Mouse (Mus musculus) right cerebral cortex, adult 18-20 months (tissue): ENCODE data around the gene Gpr62.

Experiments
- DNase-seq: peaks from one replicate; pipeline ENCODE4 v3.0.0; 2022; ENCODE audit warnings: mixed read lengths

Gpr62 gene

DNA sequence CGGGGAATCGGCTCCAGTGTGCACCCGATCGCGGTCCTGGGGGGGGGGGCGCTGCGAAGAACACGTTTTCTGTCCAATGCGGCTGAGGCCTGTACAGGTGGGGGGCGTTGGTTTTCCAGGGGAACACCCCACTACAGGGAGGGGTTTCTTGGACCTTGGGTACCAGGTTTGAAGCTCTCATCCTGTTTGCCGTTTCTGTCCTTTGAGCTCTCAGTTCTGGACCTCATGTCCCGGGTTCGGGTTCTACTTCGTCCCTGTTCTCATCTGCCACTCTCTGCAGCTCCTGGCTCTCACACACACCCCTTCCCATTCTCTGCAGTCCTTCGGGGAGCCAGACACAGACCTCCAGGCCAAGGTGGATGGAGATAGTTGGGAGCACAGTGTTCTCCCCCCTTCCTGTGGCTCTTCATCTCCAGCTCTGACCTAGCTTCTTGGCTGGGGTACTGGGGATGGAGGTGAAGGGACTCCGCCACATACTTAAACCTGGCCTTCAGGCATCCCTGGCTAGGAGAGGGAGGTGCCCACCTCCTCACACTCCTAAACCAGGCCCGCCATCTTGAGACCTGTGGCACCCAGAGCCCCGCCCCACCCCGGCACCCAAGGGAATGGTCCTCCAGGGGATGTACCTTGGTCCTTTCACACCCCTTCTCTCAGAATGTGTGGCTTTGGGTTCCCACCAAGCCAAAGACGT is 11.5 kb downstream of the Gpr62 start:
- DNase-seq, result no peak

DNA sequence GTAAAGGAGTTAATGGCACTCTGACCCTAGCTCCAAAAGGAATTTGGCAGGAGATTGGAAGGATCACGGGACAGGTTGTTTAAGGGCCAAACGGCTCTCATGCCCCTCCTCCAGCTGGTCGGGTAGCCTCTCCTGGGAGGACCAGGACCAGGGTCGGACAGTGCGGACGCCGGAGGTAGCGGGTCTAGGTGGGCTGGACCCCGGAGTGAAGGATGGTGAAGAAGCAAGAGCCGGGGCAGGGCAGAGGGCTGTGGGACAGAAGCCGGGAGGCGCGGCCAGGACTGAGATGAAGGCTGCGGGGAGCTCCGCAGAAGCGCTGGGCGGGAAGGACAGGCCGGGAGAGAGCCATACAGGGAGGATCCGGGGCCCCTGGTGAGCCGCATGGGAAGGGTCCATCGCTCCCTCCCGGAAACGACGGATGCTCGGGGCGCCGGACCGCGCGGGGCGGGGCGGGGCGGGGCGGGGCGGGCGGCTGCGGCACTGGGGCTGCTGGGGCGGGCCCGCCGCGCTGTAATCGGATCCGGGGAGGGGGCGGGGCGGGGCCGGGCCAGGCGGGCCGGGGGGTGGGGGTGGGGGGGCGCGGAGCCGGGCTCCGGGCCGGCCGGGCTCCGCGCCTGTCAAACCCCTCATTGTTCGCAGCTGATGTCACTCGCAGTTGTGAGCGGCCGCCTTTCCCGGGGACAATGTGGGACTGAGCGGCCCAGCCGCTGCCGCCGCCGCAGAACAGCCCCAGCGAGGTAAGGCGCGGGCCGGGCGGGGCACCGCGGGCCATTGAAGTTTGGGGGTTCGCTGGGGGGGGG is 12.3 kb downstream of the Gpr62 start, which contains the start of gene Pcbp4:
TSS of gene Pcbp4 (plus strand) at position 21 of the 800 bp plus-strand sequence.
- DNase-seq, result no peak

DNA sequence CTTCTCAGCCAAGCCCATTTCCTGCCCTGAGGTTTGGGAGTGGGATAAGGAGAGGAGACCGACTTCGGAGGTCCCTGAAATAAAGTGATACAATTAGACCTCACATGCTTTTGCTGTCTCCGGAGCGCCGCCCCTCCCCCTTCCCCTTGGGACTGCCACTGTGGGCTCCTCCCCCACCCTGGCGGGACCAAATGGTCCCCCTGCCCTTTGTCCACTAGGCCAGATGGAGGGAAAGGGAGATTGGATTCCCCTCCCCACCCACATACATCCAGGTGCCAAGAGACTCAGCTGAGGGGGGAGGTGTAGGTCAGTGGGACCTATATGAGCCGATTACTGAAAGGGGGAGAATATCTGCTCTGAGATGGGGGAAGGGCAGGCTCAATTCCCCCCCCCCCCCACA is 12.9 kb downstream of the Gpr62 start:
- DNase-seq, result no peak

DNA sequence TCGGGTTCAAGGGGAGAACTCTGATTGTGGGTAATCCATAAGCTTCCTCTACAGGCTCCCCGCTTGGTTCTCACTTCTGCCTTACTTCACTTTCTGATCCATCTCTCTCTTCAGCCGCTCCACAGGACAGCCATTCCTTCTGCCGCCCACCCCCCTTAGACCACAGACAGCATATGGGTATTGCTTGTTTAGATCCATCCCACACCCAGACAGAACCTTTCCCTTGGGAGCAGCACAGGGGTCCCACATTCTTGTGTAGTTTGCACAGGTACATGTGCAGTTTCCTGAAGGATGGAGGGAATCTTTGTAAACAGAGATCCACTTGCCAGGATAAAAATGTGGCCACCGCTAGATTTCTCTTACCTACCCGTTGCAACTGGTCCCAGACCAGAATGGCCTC is 13.4 kb downstream of the Gpr62 start:
- no peak for DNase-seq

DNA sequence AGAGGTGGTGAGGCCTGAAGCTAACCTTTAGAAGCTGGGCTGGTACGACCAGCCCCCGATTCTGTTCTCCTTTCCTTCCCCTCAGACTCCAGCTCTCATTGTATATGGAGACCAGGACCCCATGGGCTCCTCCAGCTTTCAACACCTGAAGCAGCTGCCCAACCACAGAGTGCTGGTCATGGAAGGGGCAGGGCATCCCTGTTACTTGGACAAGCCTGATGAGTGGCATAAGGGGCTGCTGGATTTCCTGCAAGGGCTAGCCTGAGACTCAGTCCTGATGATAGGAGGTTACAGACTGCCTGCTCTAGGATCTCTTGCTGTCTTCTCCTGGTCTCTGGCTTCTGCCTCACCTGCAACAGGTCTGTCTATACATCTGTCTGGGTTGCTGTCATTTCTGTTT is 13.8 kb downstream of the Gpr62 start:
- no peak for DNase-seq

DNA sequence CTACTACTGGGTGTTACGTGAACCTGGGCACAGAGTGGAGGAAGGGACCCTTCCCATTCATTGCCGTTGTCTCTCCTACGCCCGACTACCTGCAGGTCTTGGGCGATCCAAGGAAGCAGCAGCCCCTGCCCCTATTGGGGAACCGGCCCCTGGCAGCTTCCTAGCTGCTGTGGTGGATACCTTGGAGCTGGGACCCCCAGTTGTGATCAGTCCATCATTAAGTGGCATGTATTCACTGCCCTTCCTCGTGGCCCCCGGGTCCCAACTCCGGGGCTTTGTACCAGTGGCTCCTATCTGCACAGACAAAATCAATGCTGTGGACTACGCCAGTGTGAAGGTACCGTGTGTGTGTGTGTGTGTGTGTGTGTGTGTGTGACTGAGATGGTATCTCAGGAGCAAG is 14.4 kb downstream of the Gpr62 start:
- DNase-seq, result no peak

DNA sequence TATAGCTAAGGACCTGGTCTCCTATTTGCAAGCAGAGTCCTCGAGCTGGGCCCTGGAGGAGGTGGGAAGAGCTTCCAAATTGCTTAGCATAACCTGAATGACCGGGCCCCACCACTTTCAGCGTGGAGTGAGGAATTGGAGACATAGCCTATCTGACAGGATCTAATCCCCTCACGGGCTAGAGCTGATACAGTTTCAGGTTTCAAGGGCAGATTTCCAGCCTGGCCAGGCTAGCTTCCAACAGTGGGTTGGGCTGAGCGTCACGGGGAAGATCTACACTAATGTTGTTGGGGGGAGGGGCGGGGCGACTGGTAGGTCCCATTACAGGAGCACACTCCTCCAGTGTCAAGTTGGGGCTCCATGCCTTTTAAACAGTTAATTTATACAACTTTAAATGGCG is 15.1 kb downstream of the Gpr62 start:
- no peak for DNase-seq

DNA sequence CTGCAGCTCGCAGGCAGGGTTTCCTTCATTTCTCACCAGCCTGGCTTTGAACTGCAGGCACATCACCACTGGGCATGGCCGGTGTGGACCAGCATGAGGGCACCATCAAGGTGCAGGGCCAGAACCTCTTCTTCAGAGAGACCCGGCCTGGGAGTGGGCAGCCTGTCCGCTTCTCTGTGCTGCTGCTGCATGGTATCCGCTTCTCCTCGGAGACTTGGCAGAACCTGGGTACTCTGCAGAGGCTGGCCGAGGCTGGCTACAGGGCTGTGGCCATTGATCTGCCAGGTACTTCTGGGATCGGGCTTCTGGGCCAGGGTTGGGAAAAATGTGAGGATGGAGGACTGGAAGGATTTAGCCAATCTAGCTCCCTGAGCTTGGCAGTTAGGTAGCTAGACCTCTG is 15.8 kb downstream of the Gpr62 start:
- DNase-seq, result no peak

DNA sequence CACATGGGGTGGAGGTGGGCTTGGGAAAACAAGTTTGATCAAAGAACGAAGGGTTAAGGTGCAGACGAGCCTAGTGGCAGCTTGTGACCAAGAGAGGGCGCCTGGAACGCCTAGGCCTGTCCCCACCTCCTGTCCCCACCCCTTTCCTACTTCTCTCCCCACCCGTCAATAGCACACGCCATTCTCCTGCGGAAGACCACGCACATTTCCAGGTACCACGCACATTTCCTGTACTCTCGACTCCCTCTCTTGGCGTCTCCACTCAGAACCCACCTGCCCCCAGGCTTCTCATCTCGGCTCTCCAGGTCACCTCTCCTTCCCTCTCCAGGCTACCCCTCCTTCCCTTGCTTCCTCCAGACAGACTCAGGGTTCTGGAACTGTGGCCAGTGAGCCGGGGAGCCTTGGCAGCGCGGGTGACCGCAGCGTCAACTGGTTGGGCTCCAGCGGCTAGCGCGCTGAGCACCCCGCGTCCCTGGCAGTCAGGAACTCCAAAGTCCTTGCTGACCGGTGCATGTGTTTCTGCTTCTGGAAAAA is 17.2 kb downstream of the Gpr62 start:
- DNase-seq, result peak; percentile 81

DNA sequence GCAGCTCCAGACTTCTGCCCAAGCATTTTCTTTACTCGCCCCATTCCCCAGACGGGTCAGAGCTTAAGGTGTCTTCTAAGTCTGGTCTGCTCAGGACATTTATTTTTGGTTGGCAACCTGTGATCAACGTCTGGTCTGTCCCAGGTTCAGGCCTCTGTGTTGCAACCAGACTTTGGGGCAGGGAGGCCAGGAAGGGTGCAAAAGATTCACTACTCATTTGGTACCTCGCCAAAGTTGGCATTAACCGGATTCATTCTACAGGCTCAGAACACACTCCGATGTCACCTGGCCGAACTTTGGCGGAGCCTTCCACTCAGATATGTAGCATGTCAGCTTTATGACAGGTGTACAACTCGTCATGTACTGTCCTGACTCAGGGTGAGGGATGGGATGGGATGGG is 17.8 kb downstream of the Gpr62 start:
- no peak for DNase-seq

DNA sequence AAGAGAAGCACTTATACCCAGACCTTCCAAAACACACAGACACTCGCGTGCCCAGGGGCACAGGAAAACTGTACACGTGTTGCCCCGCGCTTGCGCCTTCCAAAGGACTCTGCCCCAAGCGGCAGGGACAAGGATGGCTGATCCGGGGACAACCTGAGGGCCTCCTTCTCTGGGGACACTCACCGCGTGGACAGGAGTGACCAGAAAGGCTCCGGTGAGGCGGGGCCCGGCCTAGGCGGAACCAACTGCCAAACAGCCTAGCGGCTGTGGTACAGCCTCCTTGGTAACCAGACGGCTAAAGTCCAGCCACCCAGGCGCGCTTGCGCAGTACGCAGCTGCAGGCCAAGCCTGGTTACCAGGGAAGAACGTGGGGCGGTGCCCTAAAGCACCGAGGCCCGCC is 18.4 kb downstream of the Gpr62 start, which contains the start of the genes Abhd14b and Abhd14a:
TSS of gene Abhd14b (plus strand) at position 112 of the 400 bp plus-strand sequence.
TSS of gene Abhd14a (minus strand) at position 331 of the 400 bp plus-strand sequence.
- DNase-seq, result peak; percentile 95

DNA sequence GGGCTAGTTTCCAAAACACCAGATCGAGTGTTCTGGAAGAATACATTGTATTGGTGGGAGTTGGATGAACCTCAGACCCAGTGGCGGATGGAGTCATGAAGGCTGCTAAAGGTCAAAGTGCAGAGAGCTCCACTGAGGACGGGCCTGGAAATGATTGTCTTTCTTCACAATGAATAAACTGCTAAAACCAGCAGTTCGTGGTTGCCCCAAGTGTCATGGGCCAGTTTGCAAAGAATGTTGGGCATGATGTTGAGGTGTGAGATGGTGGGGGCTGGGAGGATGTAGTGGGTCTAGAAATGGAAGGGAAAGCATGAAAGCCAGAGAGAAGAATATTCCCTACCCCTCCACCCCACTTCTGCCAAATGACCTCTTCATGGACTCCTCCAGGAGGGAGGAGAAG is 20.9 kb downstream of the Gpr62 start:
- DNase-seq, result no peak

DNA sequence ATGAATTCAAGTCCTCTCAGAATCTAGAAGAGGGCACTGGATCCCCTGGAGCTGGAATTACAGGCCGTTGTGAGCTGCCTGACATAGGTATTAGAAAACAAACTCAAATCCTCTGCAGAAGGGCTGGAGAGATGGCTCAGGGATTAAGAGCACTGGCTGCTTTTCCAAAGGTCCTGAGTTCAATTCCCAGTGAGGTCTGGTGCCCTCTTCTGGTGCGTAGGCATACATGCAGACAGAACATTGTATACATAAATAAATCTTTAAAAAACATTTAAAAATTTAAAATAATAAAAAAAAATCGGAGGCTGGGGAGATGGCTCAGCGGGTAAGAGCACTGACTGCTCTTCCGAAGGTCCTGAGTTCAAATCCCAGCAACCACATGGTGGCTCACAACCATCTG is 23.1 kb downstream of the Gpr62 start:
- no peak for DNase-seq

DNA sequence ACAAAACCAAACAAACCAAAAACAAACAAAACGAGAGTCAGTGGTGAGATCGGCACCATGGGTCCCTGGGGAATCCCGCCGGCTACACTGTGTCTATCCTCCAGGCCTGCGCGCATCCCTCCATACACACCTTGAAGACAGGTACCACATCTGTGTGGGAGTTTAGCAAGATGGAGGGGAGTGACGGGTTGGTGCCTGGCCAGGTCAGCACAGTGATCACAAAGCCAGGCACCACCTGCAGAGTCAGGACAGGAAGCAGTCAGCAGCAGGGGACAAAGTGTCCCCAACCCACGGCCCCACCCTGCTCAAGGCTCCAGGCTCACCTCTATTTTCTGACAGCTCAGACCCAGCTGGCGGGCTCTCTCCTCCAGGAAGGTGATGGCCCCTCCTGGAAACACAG is 29.2 kb downstream of the Gpr62 start:
- no peak for DNase-seq

DNA sequence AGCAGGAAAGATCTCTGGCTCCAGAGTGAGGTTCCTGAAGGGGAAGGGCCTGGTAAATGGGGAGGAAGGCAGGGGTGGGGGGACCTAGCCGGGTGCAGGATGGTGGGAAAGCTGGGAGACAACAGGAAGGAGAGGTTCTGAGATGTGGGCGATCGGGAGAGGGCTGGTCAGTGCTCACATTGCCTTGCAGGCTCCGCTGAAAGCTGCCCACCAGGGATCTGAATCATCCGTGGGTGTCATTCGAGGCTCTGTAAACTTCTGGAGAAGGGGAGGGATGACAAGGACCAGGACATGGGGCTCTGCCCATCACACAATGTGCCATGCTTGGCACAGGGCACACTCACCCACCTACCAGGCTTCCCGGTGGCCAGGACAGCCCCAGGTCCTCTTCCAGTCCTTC is 32.3 kb downstream of the Gpr62 start:
- peak; percentile 63 for DNase-seq

DNA sequence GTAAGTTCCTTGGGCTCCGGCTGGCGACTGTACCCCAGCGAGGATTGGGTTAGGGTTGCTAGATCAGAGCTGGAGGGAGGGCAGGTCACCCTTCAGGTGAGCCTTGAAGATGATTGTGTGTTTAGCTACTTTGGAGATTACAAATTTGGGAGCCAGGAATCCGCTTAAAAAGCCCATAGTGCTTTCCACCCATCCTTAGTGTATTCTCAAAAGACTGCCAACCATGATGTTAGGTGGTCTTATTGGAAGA is 35.8 kb downstream of the Gpr62 start:
- no peak for DNase-seq

DNA sequence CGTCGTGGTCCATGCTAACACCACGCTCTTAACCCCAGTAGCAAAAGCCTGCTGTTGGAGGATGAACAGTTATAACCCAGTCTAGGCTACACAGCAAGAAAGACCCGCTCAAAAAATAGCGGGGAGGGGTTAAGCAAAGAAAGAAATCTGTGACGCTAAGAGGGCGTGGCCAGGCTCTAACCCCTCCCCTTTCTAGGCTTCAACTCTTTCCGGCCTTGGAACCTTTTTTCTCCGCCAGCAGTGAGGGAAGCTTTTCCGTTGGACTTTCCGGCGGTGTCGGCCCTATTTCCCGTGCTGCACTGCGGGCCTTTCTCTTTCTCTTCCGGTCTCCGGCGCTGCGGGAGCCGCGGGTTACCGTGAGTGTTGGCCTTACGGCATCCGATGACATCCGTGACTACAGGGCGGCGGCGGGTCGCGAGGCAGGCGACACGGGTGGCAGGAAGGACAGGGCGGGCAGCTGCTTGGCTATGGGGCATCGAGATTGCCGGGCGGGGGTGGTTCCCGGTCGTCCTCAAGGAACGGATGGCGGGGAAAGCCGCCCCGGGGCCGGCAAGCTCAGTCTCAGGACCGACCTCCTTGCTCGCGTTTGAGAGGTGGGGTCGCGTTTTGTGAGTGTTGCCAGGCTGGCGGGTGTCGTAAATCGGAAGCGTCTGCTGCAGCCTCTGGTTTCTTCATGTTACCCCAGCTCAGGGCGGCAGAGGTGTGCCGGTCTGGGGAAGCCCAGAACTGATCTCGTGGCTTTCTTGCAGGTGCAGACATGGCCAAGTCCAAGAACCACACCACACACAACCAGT is 36.3 kb downstream of the Gpr62 start, which contains the start of gene Rpl29:
TSS of gene Rpl29 (plus strand) at position 234 of the 794 bp plus-strand sequence.
- DNase-seq, result peak; percentile 95

DNA sequence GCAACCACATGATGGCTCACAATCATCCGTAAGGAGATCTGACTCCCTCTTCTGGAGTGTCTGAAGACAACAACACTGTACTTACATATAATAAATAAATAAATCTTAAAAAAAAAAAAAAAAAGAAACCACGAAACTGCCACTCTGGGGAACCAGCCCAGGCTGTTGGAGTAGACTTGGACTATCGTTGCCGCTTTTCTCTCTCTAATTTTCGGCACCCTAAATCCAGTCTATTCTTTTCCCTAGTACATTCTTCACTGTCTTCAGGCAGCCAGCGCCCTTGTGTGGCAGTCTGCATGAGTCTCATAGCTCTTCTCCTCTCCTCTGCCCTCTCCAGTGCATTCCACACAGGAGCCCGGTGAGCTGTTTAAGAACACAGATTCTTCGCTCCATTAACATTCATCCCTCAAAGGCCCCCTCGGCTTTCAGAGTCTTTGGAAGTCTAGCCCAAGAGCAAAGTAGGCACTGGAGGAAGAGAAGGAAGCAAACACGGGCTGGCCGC is 37.0 kb downstream of the Gpr62 start:
- DNase-seq, result no peak

DNA sequence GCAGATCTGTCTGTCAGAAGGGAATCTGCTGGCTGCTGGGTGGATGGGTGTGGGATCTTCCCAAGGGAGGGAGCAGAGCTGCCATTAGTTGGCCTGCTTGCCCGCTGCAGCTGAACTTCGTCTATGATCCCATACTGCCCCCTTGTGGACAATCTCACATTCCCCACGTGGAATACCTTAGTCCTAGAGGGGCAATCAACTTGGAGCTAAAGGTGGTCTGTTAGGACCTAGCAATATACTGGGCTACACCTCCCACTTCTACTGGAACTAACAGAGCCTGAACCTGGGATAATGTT is 43.9 kb downstream of the Gpr62 start:
- peak; percentile 89 for DNase-seq

DNA sequence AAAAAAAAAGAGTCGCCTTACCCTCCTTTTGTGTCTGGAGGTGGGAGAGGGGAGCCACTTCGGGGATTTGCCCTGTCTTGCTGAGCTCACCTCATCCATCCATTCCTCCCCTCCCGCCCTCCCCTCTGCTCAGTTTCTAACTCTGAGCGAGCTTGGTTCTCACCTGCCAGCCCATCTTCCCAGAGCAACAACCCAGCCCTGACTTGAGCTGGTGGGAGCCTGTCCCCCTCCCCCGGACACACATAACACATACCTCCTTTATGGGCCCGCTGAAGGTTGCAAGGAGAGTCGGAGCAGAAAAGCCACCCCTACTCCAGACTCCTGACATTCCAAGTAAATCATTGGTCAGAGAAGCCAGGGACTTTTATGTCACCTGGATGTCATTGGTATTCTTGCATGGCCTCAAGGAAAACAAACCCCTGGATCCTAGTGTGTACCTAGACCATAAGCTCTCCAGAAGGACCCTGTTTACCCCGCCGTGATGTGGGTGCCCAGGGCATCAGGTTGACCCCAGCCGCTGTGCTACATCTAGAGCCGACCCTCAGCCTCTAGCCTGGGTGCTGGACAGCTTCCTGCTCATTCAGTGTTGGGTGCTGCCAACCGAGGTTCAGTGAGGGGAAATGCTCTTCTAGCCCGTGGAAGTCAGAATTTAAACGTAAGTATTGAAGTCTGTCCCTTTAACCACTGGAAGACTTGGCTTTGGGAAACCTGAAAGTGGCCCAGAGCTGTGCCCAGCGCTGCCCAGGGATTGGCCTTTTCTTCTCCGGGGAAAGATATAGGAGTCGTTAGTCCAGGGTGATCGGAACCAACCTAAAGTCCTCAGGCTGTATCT is 44.5 kb downstream of the Gpr62 start:
- DNase-seq, result no peak

DNA sequence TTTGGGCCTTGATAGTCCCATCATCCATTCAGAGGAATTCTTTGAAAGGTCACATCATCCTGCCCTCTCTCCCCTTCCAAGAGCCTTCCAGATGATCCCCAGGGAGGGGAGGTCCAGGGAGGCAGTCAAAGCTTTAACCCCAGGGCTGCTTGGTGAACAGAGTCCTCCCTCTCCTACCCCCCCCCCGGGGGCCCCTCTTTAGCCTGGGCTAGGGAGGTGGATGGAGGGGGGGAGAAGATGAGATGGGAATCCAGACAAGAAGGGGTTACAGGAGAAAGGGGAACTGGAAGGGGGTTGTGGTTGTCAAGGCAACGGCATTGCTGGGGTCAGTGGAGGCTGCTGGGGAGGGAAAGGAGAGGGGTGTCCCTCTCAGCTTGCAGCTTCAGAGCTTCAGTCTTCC is 45.1 kb downstream of the Gpr62 start:
- DNase-seq, result no peak

DNA sequence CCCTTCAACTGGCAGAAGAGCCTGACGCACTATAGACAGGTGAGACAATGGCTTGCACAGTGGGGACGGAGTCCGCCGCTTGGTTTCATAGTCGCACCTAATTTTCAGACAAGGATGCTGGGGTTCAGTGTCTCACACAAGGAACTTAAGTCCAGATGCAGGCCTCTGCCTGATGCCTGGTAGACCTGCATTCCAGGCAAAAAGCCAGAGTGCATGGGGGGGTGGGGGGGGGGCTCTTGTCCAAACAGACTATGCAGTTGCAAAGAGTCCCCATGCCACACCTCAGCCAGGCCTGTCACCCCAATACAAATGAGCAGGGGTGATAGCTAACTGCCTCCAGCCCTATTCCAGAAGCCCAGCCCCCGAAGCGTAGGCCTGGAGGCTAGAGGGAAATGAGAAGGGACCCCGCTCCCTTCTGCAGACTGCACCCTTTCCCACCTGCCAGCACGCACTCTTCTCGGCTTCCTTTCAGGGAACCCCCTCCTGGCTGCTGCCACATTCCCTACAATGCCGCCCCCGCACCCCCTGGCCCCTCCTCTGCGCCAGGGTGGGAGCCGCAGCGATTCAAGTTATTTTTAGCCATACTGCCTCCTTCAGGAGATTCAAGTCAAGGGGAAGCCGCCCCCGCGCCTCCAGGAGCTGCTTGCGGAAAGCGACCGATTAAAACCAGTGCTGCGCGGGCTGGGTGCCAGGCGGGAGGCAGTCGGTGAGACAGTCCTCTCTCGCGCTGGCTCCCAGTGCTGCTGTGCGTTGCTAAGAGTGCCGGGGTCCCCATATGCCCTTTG is 47.7 kb downstream of the Gpr62 start:
- DNase-seq, result peak; percentile 98
